Mouse (Mus musculus) megakaryocyte-erythroid progenitor cell, adult 5-6 weeks (primary cell): ENCODE measurements around the gene Ccdc184. TPM values are rescaled to one million over a fixed set of nuclear protein-coding genes. Genes with fewer than 3 reads are reported as not detected.
A peak's percentile ranks its signal among the peaks of the same experiment; 100 is the strongest.

Source experiments
- ATAC-seq: replicated peaks from 2 replicates; pipeline ENCODE4 v1.8.0; 2016; ENCODE audit warnings: mild to moderate bottlenecking, inconsistent platforms; ENCODE audit not compliant: severe bottlenecking, poor library complexity, low FRiP score, low TSS enrichment
- total RNA-seq, 2 experiments: library from RNA; stranded (forward) in 1 of 2; stranded (reverse) in 1 of 2; fragments of 200-1000, 215-1000 nt in 1 of 2; fragments of >200 nt in 1 of 2; fragmentation: Nextera tagmentation in 1 of 2; gene quantifications; 2 replicates each; pipeline ENCODE4 v1.2.3; 2014 to 2017

The Ccdc184 gene
- total RNA-seq (2014; fragmentation: Nextera tagmentation), result not detected in 2 replicates
- total RNA-seq (2017), result not detected in 2 replicates

DNA sequence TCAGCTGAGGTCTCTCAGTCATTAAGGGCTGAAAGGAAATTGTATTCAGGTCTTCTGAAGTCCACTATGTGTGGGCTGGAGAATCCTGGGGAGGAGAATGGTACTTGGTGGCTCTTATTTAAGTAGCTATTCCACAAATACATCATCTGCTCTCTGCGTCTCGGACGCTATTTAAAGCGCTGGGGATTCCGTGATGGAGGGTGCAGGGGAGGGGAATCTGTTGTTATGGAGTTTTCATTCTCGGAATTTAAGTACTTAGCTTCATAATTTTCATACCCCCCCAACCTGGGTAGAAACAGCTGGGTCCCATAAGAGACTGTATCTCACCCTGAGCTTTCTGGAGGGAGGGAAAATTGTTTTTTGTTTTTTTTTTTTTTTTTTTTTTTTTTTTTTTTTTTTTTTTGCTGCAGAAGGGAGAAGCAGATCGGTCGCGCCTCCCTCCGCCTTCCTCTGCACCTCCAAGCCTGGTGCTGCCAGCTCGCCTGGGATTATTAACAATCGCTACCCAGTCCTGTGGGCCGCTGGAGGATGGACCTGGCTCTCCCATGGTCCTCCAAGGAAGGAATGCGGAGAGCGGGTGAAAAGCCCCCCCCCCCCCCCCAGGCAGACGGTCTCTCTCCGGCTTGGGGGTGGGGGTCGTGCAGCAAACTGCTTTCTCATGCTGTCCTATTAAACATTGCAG, at the start of gene Ccdc184:
Gene Ccdc184 (plus strand): TSS at position 196 of the 682 bp plus-strand sequence.
- ATAC-seq, result no peak

GRCm38 (mm10) chr15:98119363-98119762, 47.6 kb upstream of the Ccdc184 start:
- ATAC-seq, result no peak

DNA sequence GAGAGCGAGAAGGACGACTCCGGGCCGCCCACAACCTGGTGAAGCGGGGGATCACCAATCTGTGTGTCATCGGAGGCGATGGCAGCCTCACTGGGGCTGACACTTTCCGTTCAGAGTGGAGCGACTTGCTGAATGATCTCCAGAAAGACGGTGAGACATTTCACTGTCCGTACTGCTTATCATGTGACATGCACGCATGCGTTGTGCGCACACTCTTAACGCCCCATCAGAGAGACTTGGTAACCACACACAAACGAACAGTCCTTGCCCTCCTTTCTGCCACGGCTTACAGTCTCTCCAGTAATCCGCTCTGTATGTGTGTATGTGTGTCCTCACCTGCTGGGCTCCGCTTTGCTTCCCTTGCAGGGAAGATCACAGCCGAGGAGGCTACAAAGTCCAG, 46.1 kb upstream of the Ccdc184 start:
- no peak for ATAC-seq

GRCm38 (mm10) chr15:98131001-98131400, 36.0 kb upstream of the Ccdc184 start:
- ATAC-seq, result no peak

DNA sequence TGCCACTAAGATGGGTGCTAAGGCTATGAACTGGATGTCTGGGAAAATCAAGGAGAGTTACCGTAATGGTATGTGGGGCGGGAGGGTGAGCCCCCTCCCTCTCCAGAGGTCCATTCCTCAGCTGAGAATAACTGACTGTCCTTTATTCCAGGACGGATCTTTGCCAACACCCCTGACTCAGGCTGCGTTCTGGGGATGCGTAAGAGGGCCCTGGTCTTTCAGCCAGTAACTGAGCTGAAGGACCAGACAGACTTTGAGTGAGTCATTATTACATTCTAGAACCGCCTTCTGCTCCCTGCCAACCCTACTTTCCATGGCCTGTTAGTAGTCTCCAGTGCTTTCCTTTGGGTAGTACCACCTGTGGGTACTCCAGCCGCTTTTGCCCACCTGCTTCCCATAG, 35.5 kb upstream of the Ccdc184 start:
- no peak for ATAC-seq

GRCm38 (mm10) chr15:98131942-98132655, 34.9 kb upstream of the Ccdc184 start:
- no peak for ATAC-seq

- no peak for ATAC-seq
These were observed 33.5 kb upstream of the Ccdc184 start for GRCm38 (mm10) chr15:98133471-98133870.

- ATAC-seq, result no peak
These were observed 32.9 kb upstream of the Ccdc184 start for GRCm38 (mm10) chr15:98134034-98134433.

GRCm38 (mm10) chr15:98134666-98135065, 32.3 kb upstream of the Ccdc184 start:
- no peak for ATAC-seq

DNA sequence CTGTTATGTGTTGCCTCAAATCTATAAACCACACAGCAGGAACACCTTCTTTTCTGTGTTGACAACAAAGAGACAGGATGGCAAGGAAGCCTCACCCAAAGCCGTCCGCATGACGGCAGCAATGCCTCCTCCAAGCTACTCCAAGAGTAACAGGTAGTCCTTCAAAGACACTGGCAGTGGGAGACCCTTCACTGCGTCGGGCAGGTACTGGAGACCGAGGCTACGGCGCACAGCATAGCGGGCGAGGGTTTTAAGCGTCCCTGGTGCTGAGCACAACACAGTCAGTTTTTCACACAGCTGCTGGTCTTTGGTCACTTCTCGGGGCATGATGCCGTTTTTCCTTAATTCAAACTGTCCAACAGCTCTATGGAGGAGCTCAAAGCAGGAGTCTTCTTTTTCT, 31.3 kb upstream of the Ccdc184 start:
- no peak for ATAC-seq

DNA sequence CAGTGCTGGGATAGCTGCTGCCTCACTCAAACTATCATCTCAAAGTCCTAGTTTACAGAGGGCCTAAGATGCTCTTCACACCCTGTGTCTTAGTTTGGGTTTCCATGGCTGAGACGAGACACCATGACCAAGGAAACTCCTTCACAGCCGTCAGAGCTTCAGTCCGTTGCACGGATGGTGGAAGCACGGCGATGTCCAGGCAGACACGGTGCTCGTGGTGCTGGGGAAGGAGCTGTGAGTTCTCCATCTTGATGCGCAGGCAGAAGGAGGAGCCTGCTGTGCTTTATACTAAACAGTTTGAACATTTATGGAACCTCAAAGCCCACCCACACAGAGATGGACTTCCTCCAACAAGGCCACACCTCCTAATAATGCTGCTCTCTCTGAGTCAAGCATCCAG, 30.1 kb upstream of the Ccdc184 start:
- ATAC-seq, result no peak

GRCm38 (mm10) chr15:98139763-98140162, 27.2 kb upstream of the Ccdc184 start:
- no peak for ATAC-seq

DNA sequence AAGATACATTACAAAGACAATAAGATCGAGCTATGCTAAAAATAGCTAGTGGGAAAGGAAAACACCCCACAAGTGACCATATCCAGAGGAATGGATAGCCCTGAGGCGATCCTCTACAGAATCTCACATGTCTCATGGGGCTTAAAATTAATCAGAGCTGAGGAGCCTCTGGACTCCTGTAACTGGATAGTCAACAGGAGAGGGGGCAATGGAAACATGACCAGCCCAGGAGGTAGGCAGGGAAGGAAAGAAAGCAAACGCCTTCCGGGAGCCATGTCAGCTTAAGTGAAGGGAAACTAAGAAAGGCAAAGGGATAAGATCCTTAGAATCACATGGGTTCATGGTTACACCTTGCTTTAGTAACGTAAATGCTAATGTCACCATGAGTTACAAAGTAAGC, 26.1 kb upstream of the Ccdc184 start:
- no peak for ATAC-seq

GRCm38 (mm10) chr15:98142515-98142914, 24.4 kb upstream of the Ccdc184 start:
- no peak for ATAC-seq

- 0 out of 2 replicates have a peak, but pooled peaks have one; percentile 4 for ATAC-seq
These were observed 22.0 kb upstream of the Ccdc184 start for GRCm38 (mm10) chr15:98144861-98145507.

GRCm38 (mm10) chr15:98145559-98146181, 21.3 kb upstream of the Ccdc184 start:
- ATAC-seq, result peak; percentile 93

GRCm38 (mm10) chr15:98148356-98148755, 18.6 kb upstream of the Ccdc184 start:
- no peak for ATAC-seq

- ATAC-seq, result no peak
These were observed 17.8 kb upstream of the Ccdc184 start for GRCm38 (mm10) chr15:98149166-98149602.

DNA sequence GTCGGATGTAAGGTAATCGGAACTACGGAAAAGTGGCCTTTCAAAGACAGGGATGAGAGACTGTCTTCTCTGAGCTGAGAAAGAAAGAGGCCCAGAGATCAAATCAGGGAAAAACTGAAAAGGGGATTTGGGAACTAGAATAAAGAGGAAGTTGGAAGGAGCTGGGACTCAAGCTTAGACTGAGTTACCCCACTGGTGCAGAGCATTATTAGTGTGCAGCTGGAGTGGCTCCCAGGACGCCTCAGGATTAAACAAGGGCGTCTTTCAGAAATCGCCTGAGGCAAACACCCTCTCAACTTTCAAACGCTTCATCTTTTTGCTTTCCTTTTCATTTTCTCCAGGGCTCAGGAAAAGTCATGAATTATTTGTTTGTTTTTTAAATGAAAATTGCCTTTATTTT, 14.0 kb upstream of the Ccdc184 start:
- no peak for ATAC-seq

DNA sequence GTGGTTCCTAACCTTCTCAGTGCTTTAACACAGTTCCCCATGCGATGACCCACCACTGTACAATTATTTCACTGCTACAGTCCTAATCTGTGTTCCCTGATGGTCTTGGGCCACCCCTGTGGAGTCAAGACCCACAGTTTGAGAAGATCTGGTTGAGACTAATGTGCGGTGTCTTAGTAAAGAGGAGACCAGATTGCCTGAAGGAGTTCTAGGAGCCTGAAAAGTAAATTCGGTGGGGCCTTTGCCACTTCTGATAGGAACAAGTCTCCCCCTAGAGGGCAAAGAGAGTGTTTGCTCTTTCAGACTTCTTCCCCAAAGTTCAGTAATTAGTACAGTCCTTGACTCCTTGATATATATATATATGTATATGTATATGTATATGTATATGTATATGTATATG, 13.3 kb upstream of the Ccdc184 start:
- ATAC-seq, result peak; percentile 95
